Mouse (Mus musculus) G1E-ER4 (cell line): ENCODE measurements around the gene Slc6a11. TPM values are rescaled to one million over a fixed set of nuclear protein-coding genes. Genes with fewer than 3 reads are reported as not detected.

Experiments
- GATA1 ChIP-seq: IDR thresholded peaks from one replicate; pipeline ENCODE4 v1.8.0; 2012; ENCODE audit warnings: low read length, inconsistent platforms
- polyA plus RNA-seq: library from polyadenylated mRNA; stranded (reverse); fragments of >175 nt; gene quantifications from 2 replicates; pipeline ENCODE4 v1.2.3, GENCODE M21; 2012

Slc6a11 gene
- not detected in 2 replicates for polyA plus RNA-seq

DNA sequence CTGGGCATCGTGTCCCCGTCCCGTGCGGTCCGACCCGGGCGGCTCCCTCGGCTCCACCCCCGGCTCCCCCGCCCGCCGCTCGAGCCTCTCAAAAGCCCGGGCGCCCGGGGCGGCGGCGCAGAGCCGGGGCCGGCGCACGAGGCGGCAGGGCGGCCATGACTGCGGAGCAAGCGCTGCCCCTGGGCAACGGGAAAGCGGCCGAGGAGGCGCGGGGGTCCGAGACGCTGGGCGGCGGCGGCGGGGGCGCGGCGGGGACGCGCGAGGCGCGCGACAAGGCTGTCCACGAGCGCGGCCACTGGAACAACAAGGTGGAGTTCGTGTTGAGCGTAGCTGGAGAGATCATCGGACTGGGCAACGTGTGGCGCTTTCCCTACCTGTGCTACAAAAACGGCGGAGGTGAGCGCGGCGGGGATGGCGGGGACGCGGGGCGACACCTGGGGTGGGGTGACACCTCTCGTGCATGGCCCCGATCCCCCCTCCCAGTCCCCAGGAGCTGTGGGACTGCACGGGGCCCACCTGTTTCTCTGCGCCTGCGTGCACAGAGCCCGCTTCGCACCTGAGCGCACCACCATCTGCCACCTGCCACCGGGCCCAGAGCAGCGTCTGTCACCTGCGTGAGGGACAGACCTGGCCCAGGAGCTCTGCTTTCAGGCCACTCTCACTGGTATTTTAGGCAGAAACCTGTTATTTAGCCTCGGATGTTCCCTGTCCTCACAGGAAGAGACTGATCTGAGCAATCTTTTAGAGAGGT lies at the start of gene Slc6a11:
Gene Slc6a11 (plus strand): TSS at position 120 of the 751 bp plus-strand sequence.
- TF ChIP-seq GATA1: no peak

GRCm38 (mm10) chr6:114087106-114087505 lies 43.9 kb upstream of the Slc6a11 start:
- TF ChIP-seq GATA1: no peak

DNA sequence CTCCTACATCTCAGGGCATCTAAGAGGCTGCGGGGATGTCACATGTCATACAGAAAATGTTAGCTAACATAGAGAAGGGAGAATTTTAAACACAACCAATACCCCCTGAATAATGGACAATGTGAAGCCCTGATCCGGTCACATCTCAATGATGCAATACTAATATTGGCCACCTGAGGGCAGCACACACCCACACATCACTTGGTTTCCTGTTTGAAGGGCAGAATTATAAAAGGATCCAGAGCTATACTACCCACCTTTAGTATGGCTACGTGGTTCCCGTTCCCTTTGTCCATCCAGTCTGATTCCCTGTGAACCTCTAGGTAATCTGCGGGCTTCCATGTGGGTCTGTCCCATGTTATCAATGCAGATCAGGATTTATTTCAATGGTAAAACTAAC lies 41.4 kb upstream of the Slc6a11 start:
- no peak for TF ChIP-seq GATA1

GRCm38 (mm10) chr6:114092216-114092615 lies 38.8 kb upstream of the Slc6a11 start:
- TF ChIP-seq GATA1: no peak

DNA sequence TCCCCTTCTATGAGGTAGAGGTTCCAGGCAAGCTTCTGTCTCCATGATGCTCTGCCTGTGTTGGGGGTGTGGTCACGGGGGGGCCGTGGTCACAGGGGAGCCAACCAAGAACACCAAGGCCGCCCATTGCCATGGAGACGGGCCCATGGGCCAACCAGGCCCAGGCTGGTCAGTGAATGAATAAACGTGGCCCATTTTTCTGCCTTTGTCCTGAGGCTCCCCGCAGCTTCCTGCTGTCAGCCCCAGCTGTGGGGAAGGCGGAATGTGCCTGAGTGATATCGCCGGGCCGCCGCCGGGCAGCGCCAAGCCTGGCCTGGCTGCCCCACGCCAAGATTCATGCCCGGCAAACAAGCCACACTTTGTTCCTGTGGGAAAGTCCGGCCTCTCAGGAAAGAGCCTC lies 36.8 kb upstream of the Slc6a11 start:
- TF ChIP-seq GATA1: no peak

DNA sequence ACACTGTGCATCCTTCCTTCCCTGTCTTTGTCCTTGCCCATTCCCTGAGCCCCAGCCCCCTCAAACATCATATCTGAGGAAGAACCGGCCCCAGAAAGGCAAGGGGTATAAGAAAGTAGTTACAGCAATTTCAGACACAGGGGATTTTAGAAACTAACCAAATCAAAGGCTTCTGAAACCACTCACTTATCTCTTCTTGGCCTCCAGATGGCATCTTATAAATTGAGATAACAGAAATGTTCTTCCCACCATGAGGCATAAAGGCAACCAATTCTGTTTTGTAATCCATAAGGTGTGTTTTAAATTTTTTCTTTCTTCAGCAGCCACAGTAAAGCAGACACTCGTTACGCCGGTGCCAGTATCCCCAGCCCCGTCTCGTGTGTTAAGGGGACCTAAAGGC lies 34.5 kb upstream of the Slc6a11 start:
- no peak for TF ChIP-seq GATA1

DNA sequence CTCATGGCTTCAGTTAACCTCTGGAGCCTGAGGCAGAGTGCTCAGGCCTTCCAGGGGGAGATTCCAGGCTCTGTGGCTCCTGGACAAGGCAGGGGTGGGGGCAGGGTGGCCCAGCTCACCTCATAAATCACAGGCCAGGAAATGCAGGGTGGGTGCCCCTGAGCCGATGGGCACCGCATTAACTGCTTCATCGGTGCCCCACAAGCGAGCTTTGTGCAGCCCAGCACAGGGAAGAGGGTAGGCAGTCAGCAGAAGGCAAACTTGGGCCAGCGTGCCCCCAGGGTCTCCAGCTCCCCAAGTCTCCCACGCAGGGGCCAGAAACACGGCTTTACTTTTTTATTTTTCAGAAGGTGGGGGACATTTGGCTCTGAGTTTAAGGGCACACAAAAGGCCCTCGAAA lies 29.1 kb upstream of the Slc6a11 start:
- no peak for TF ChIP-seq GATA1

- TF ChIP-seq GATA1: no peak
Observed at GRCm38 (mm10) chr6:114119507-114119906, 11.5 kb upstream of the Slc6a11 start.

- TF ChIP-seq GATA1: no peak
Observed at GRCm38 (mm10) chr6:114125530-114125929, 5.5 kb upstream of the Slc6a11 start.

DNA sequence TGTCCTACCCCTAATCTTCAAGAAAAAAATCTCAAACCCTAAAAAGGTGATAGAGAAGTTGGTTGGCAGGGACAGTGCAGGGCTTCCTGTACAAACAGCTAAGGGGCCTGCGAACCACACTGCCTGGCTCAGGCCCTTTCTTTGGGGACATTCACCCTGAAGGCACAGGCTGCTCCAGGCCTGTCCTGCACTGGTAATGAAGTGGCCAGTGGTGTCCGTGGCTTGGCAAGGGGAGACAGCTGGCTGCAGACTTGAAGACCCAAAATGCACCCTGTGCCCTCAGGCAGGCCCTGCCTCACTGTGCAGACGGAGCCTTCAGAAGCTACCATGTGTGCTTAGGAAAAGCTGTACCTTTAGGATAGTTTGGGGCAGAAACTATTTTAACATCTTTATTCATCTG lies 1.4 kb downstream of the Slc6a11 start:
- TF ChIP-seq GATA1: no peak

GRCm38 (mm10) chr6:114132916-114133315 lies 1.9 kb downstream of the Slc6a11 start:
- no peak for TF ChIP-seq GATA1

DNA sequence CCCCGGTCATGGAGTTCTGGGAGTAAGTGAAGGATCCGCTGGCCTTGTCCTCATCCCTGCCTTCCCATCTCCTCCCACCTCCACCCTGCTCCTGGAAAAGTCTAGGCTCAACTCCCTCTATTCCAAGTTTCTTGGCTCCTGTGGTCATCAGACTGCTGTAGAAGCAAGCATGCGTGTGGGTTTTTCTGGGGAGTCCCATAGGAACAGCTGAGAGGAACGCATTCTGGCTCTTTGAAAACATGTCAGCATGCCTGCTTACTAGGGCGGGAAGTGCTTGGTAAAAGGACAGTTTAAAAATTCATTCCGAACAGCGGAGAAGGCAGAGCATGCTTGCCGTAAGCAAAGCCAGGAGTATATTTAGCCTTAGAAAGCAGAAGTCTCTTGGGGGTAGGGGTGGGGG lies 7.9 kb downstream of the Slc6a11 start:
- no peak for TF ChIP-seq GATA1

GRCm38 (mm10) chr6:114141481-114141880 lies 10.4 kb downstream of the Slc6a11 start:
- TF ChIP-seq GATA1: no peak

GRCm38 (mm10) chr6:114142480-114142879 lies 11.4 kb downstream of the Slc6a11 start:
- no peak for TF ChIP-seq GATA1

GRCm38 (mm10) chr6:114143544-114143943 lies 12.5 kb downstream of the Slc6a11 start:
- TF ChIP-seq GATA1: no peak

DNA sequence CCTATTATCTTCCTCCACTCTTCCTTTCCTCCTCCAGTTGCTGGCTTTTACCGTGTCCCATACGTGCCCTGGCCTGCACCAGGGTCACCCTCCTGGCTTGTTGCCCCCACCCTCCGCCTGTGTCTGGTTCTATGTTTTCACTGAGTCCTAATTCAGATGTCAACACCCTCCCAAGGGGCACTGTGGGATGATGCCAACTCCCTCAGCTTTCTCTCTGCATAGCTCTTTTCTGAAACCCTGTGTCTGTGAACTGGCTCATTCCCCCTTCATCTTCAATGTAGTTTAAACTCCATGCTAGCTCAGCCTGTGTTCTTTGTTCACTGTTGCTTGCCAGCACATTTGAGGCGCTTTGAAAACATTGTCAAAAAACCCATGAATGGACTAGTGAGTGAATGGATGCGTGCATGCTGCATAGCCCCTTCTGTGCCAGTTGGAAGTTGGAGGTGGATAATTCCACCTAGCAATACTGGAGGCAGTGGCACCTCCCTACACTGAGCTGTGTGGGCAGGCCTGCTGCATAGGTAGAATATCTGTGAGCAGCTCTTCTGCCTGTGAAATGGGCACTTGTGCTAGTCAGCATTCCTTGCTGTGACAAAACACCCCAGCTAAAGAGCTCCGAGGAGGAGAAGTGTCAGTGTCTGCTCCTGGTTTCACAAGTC lies 13.5 kb downstream of the Slc6a11 start:
- TF ChIP-seq GATA1: no peak
